Mouse (Mus musculus): Measurements from ENCODE around the gene Rps6kc1.

DNA sequence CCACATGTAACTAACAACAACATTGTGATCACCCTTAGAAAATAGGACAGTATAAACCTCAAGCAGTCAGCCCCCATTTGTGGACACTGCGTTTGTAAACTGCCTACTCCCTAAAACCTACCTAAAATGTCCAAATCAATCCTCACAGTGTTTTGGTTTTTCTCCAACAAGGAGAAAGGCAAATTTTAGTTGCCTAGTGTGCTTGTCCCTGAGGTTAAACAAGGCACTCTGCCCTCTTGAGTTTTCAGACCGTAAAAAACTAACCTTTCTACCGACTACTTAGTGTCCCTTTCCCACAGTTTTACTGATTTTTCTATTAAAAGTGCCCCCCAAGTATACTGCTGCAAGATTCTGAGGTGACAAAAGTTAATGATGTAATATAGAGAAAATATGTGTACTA is 15.7 kb upstream of the Rps6kc1 start:
- TF ChIP-seq POLR2A (IDR thresholded peaks at IDR 0.05; ENCODE audit: extremely low read depth, insufficient read depth, low read length) = no peak
- TF ChIP-seq CTCF (IDR thresholded peaks at IDR 0.05; ENCODE audit: low read depth, low read length) = no peak

Measured in liver, adult 2 months (tissue).